Mouse (Mus musculus) CH12F3 (cell line): ENCODE results near the gene Vmn1r122.
"Not testable (repeated sequence)": the region's sequence is repeated elsewhere in the genome, so short reads cannot be mapped to it uniquely, and the experiment has no call there.

Experiments used
- in situ Hi-C: fragments of 300-500 bp; cut with MboI; formaldehyde crosslinking; loops from 2 replicates; pipeline ENCODE4 v1.14.3; 2020; ENCODE audit warnings: low sequenced_read_pairs

The Vmn1r122 gene

GRCm38 (mm10) chr7:21134028-21134427 lies at the start of gene Vmn1r122:
Vmn1r122 (minus strand) TSS chr7:21134128.
- in situ Hi-C loops, result not testable (repeated sequence)

DNA sequence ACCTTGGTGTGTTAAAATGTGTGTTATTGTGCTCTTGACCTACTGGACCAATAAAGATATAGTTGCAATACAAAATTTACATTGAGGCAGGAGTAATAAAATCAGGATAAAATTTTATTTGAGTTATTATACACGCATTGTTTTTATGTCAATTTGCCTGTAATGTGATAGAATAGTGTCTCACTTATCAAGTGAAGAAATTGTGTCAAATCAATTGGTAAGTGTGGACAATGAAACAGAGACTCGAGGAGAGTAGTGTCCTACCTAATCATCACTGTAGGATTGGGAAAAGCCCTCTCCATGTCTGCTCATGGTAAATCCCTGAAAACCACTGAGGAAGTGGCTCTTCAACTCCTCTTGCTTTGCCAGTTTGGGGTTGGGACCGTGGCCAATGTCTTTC lies 28.0 kb upstream of the Vmn1r122 start, which contains the start of gene Vmn1r123:
Gene Vmn1r123, plus strand, starts transcription at position 301 of the 400 bp plus-strand sequence.
- in situ Hi-C loops, result not testable (repeated sequence)

DNA sequence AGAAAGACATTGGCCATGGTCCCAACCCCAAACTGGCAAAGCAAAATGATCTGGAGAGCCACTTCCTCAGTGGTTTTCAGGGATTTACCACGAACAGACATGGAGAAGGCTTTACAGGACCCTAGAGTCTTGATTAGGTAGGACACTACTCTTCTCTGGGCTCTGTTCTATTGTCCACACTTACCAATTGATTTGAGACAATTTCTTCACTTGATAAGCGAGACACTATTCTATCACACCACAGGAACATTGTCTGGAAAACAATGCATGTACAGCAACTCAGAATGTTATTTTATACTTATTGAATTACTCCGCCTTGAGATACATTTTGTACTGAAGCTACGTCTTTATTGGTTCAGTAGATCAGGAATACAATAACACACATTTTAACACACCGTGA lies 35.5 kb downstream of the Vmn1r122 start, which contains the start of gene Vmn1r121:
Gene Vmn1r121, minus strand, starts transcription at position 101 of the 400 bp plus-strand sequence.
- in situ Hi-C loops, result not testable (repeated sequence)
